Mouse (Mus musculus) heart, embryonic 14.5 days (tissue): ENCODE data around the gene Trpm4. TPM values are rescaled to one million over a fixed set of nuclear protein-coding genes. Genes with fewer than 3 reads are reported as not detected.
A peak's percentile ranks its signal among the peaks of the same experiment; 100 is the strongest.

ENCODE experiments used
- ATAC-seq: fragments of 200-750 bp; cut with Nextera tagmentation; 2 replicates; pipeline ENCODE4 v1.8.0; 2017; ENCODE audit warnings: low read depth, moderate TSS enrichment; ENCODE audit not compliant: insufficient number of reproducible peaks, insufficient read depth, low FRiP score
- H3K27ac ChIP-seq, 2 experiments: fragments of 200-500 bp in 1 of 2; fragments of 300-500 bp in 1 of 2; sonication (generic) in 1 of 2; replicated peaks in 1 of 2; 2 replicates each; pipeline ENCODE4 v1.5.1; 2012 to 2014; ENCODE audit warnings: low read depth in 2 of 2, low read length in 2 of 2, control low read depth in 1 of 2, mild to moderate bottlenecking in 1 of 2, mixed read lengths in 1 of 2; ENCODE audit not compliant: control insufficient read depth in 1 of 2, insufficient read depth in 1 of 2
- H3K27me3 ChIP-seq: fragments of 300-500 bp; sonication (generic); 2 replicates; pipeline ENCODE4 v1.6.1; 2014; ENCODE audit warnings: mild to moderate bottlenecking, low read length, control low read depth; ENCODE audit not compliant: control insufficient read depth, insufficient read depth
- H3K36me3 ChIP-seq: fragments of 300-500 bp; sonication (generic); 2 replicates; pipeline ENCODE4 v1.6.1; 2014; ENCODE audit warnings: mild to moderate bottlenecking, control low read depth, low read length, mixed read lengths; ENCODE audit not compliant: control insufficient read depth, insufficient read depth
- H3K4me1 ChIP-seq, 2 experiments: fragments of 200-500 bp in 1 of 2; fragments of 300-500 bp in 1 of 2; sonication (generic) in 1 of 2; 2 replicates each; pipeline ENCODE4 v1.6.1; 2012 to 2014; ENCODE audit warnings: low read length in 2 of 2, control low read depth in 1 of 2, mixed read lengths in 1 of 2; ENCODE audit not compliant: control insufficient read depth in 2 of 2, insufficient read depth in 2 of 2
- H3K4me2 ChIP-seq: fragments of 300-500 bp; sonication (generic); 2 replicates; pipeline ENCODE4 v1.6.1; 2014; ENCODE audit warnings: mild to moderate bottlenecking, low read length
- H3K4me3 ChIP-seq, 2 experiments: fragments of 200-500 bp in 1 of 2; fragments of 300-500 bp in 1 of 2; sonication (generic) in 1 of 2; 2 replicates each; pipeline ENCODE4 v1.5.1; 2012 to 2014; ENCODE audit warnings: low read length in 2 of 2, mild to moderate bottlenecking in 2 of 2, control low read depth in 1 of 2, low read depth in 1 of 2, moderate library complexity in 1 of 2; ENCODE audit not compliant: control insufficient read depth in 1 of 2, insufficient read depth in 1 of 2
- H3K9ac ChIP-seq: fragments of 300-500 bp; sonication (generic); 2 replicates; pipeline ENCODE4 v1.6.1; 2014; ENCODE audit warnings: mild to moderate bottlenecking, low read length
- H3K9me3 ChIP-seq: fragments of 300-500 bp; sonication (generic); 2 replicates; pipeline ENCODE4 v1.6.1; 2016; ENCODE audit warnings: low read length, control low read depth; ENCODE audit not compliant: control insufficient read depth
- WGBS: fragments of 180-500 bp; shearing (Covaris S2); extraction: QIAGEN DNeasy Blood & Tissue Kit; methylation state at CpG from one replicate; pipeline ENCODE4 v1.1.7; 2014; 5-methylcytosine and 5-hydroxymethylcytosine counted together
- polyA plus RNA-seq: library from polyadenylated mRNA; unstranded; fragments of >200 nt; fragmentation: Nextera tagmentation; extraction: Ambion mirVana; gene quantifications from 2 replicates; pipeline ENCODE4 v1.2.1, GENCODE M21; 2014

Gene Trpm4
- polyA plus RNA-seq, 1 experiment from 2014 or later, result 12.4 TPM

DNA sequence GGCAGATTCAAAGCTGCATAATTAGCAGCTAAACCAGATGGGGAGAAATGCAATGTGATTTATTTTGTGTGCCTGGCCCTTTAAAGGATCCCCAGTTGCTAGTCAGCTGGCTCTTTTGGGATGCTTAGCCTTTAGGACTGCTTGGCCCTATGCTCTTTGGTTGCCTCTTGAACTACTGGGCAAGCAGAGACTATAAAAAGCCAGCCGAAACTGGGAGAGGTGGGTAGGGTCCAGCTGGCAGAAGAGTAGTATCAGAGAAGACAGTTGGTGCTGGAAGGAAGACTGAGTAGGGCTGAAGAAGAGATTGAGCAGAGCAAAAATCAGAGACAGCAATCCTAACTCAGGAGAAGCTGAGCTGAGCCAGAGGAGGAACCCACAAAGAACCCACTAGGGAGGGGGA lies 37.0 kb downstream of the Trpm4 start:
- Histone ChIP-seq H3K4me3 (no peak overlapping the region), H3K4me2 (no peak overlapping the region), H3K9me3 (no peaks in the 10 kb centered on the region), H3K9ac (no peak overlapping the region), H3K27ac (no peak overlapping the region), H3K27me3 (no peaks in the 10 kb centered on the region), H3K36me3 (no peaks in the 10 kb centered on the region), H3K4me1 (no peaks in the 10 kb centered on the region)
- WGBS, result 82% methylated on average over 1 of the region's 1 CpGs
- ATAC-seq, result no peak

DNA sequence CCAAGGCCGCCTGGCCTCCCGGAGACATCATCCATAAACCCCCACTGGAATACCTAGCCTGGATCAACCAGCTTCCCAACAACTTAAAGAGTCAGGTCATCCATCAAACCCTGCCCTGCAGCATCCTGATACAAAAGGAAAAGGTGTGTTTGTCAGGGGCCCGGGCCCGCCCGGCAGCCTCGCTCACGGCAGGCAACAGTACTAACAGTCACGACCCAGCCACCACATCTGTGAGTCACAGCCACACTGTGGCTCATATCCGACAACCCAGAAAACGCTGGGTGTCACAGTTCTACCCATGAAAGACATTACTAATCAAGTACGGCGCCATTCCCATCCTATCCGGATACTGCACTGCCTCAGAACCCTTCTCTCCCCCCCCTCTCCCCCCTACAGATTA lies 47.1 kb downstream of the Trpm4 start:
- no peak overlapping the region for H3K27ac ChIP-seq
- H3K36me3 ChIP-seq, result no peaks in the 10 kb centered on the region
- 81% methylated on average over 13 of the region's 13 CpGs for WGBS
- no peak overlapping the region for H3K9ac ChIP-seq
- H3K4me3 ChIP-seq, result no peak overlapping the region
- 0 out of 2 replicates have a peak, but pooled peaks cover 3% of the 10 kb centered on the region for H3K27me3 ChIP-seq
- no peak for ATAC-seq
- H3K4me2 ChIP-seq, result no peak overlapping the region
- H3K4me1 ChIP-seq, result no peaks in the 10 kb centered on the region
- peaks cover 4% of the 10 kb centered on the region; the same call in 1 of the 2 replicates for H3K9me3 ChIP-seq

DNA sequence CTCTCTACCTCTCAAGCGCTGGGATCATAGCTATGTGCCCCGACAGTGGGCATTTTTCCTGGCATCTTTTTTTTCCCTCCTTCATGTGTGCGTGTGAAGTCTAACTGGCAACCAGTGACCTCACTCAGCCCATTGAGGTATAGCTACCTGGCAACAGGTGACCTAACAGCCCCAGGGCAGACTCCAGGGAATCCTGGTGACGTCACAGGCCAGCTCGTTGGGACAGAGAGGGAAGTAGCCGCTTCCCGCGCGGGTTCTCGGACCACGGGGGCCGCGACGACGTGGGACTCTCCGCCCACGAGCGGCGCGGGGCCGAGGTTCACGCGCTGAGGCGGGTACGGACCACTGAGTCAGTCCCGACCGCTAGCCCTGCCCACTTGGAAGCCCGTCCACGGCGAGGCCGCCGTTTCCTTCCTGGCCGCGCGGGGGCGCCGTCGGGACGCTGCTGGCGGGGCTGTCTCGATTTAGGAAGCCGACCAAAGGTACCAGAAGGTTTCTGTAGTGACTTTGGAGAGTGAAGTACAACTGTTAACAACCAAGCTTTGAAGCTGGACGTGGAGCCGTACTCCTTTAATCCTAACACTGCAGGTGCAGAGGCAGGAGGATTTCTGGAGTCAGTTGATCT lies 56.3 kb downstream of the Trpm4 start, which contains the start of gene Slc6a21:
Slc6a21 (plus strand) TSS at position 378 of the 625 bp plus-strand sequence.
- Histone ChIP-seq H3K4me1 (peaks cover 3 to 4% of the 10 kb centered on the region in 2 experiments; a peak in 3 of 4 replicates), H3K27ac (no peak within 1 kb of the TSS), H3K36me3 (no peaks in the 10 kb centered on the region), H3K4me2 (peak within 1 kb of the TSS; percentile 80), H3K9ac (peak within 1 kb of the TSS; percentile 62), H3K27me3 (peaks cover 8% of the 10 kb centered on the region; the same call in 1 of the 2 replicates), H3K9me3 (no peaks in the 10 kb centered on the region), H3K4me3 (peak within 1 kb of the TSS; percentile 41 to 49)
- 7% methylated on average over 44 of the region's 44 CpGs for WGBS
- ATAC-seq, result no peak

DNA sequence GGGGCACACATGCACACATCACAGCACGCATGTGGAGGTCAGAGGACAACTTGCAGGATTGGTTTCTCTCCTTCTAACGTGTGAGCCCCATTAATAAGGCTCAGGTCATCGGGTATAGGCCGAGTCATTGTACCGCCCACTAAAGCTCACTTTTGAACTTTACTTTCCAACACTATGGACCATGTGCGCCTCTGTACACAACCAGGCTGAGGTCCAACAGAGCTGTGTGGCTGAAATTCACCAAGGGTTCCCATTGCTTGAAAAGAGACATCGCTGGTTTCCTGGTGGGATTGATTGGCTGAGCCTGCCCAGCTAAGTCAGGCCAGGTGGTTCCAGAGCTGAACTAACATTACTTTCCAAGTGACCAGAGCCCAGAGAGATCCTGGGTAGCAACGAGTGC lies 59.9 kb downstream of the Trpm4 start:
- H3K9ac ChIP-seq, result no peak overlapping the region
- 85% methylated on average over 8 of the region's 8 CpGs for WGBS
- no peak for ATAC-seq
- no peak overlapping the region for H3K4me3 ChIP-seq
- no peak overlapping the region for H3K27ac ChIP-seq
- no peaks in the 10 kb centered on the region for H3K36me3 ChIP-seq
- peaks cover 8% of the 10 kb centered on the region; the same call in 1 of the 2 replicates for H3K27me3 ChIP-seq
- H3K9me3 ChIP-seq, result no peaks in the 10 kb centered on the region
- H3K4me2 ChIP-seq, result no peak overlapping the region
- peaks cover 4 to 9% of the 10 kb centered on the region in 2 experiments; a peak in 3 of 4 replicates for H3K4me1 ChIP-seq

DNA sequence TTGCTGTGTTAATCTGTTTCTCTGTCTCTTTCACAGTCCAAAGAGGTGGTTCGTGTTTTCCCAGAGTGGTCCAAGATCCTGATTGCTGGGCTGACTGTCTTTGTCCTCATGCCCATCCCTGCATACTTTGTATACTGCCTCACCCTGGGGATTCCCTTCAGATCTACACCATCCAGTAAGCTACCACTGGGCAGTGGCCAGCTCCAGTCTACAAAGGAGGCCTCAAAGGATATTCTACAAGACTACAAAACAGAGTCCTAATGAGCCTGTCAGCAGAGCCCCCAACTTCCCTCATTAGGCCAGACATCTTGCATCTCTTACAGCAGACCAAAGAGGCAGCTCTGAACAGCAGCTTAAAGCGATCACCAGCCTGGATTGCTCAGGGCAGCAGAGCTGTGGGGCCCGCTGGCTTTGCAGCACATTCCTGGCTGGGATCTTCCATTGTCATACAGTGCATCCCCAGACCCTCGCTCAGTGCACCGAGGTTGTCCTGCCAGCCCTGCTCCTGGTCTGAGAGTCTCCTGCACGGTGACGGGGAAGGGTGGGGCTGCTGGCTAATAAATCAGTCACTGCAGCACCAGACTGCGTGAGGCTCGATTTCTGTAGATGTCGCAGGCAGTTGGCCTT lies 60.7 kb downstream of the Trpm4 start:
- ATAC-seq, result no peak
- Histone ChIP-seq H3K36me3 (no peaks in the 10 kb centered on the region), H3K27me3 (peaks cover 8% of the 10 kb centered on the region; the same call in 1 of the 2 replicates), H3K4me3 (no peak overlapping the region), H3K9me3 (no peaks in the 10 kb centered on the region), H3K4me1 (peaks cover 4 to 9% of the 10 kb centered on the region in 2 experiments; a peak in 3 of 4 replicates), H3K9ac (no peak overlapping the region), H3K4me2 (no peak overlapping the region), H3K27ac (no peak overlapping the region)
- WGBS, result 82% methylated on average over 10 of the region's 10 CpGs

DNA sequence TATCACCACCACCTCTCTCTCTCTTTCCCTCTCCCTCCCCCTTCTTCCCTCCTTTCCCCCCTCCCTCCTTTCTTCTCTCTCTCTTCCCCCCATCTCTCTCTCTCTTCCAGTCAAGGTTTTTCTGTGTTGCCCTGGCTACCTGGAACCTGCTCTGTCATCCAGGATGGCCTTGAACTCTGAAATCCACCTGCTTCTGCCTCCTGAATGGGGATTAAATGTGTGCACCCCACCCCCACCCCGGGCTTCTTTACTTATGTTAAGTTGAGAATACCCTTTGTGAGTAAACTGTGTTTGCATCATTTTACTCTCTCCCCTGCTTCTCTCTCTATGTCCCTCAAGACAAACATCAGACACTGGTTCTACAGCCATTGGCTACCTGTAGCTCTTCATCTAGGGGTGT lies 68.1 kb downstream of the Trpm4 start:
- no peak overlapping the region for H3K4me2 ChIP-seq
- ATAC-seq, result no peak
- 50% methylated on average over 1 of the region's 1 CpGs for WGBS
- no peaks in the 10 kb centered on the region for H3K27me3 ChIP-seq
- H3K36me3 ChIP-seq, result no peaks in the 10 kb centered on the region
- peaks cover 24 to 25% of the 10 kb centered on the region in 2 experiments for H3K4me1 ChIP-seq
- no peaks in the 10 kb centered on the region for H3K9me3 ChIP-seq
- H3K4me3 ChIP-seq, result no peak overlapping the region
- H3K9ac ChIP-seq, result no peak overlapping the region
- H3K27ac ChIP-seq, result no peak overlapping the region

DNA sequence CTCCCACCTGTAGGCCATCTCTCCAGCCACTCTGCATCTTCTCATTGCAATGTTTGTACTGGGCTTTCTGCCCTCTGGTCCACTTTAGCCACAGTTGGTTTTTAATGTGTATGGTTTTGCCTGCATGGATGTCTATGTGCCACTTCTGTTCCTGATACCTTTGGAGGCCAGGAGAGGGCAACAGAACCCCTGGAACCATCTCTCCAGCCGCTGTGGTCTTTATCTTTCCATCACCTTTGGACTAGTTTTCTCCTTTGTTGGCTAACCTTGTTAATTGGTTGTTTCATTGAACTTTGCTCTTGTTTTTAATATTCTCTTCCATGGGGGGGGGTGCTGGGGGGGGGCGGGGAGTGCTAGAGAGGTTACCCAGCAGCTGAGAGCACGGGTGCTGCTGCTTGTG lies 69.2 kb downstream of the Trpm4 start:
- Histone ChIP-seq H3K27me3 (no peaks in the 10 kb centered on the region), H3K4me1 (peaks cover 25 to 26% of the 10 kb centered on the region in 2 experiments), H3K27ac (no peak overlapping the region), H3K9ac (no peak overlapping the region), H3K9me3 (no peaks in the 10 kb centered on the region), H3K4me3 (no peak overlapping the region), H3K4me2 (no peak overlapping the region), H3K36me3 (no peaks in the 10 kb centered on the region)
- WGBS, result 66% methylated on average over 3 of the region's 3 CpGs
- no peak for ATAC-seq
